Mouse (Mus musculus) embryo, embryonic 10.5 days (tissue): ENCODE results near the gene Jpt2.

Experiments used
- DNase-seq: peaks from one replicate; pipeline ENCODE4 v3.0.0-alpha.2; 2015; ENCODE audit warnings: low spot score

Jpt2 gene

GRCm38 (mm10) chr17:24907591-24907990, 52.9 kb downstream of the Jpt2 start:
- DNase-seq, result no peak

DNA sequence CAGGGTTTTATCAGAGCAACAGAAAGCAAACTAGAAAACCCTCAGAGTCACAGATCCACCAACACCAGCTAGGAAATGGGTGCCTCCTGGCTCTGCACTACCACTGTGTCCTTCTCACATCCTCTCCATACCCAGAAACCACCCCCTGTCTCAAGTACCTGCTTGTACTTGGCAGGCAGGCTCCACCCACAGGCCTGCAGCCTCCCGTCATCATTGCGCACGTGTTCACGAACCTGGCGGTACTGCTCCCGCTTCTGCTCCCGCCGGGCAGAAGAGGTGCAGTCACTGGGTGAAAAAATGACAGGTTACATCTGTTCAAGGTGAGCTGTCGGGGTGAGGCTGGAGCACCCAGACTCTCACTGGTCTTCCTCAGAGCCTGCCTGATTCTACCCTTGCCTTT, 56.7 kb downstream of the Jpt2 start:
- DNase-seq, result no peak

GRCm38 (mm10) chr17:24902671-24903474, 57.6 kb downstream of the Jpt2 start:
- DNase-seq, result peak; percentile 43

DNA sequence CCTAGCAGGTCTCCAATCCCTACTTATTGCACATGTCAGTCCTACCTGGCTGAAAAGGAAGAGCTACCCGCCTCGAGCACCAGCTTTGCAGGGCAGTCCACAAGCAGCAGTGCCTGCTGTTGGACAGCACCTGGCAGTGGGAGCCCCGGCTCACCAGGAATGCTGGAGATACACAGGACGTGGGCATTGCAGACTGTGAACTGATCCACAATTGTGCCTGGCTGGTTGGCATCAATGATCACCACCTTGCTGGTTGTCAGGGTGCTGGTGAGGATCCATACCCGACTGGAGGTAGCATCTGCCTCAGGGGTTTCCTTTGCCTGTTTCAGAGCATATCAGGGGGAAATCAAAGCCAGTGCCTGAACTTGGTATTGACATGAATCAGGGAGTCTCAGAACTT, 58.4 kb downstream of the Jpt2 start:
- no peak for DNase-seq

DNA sequence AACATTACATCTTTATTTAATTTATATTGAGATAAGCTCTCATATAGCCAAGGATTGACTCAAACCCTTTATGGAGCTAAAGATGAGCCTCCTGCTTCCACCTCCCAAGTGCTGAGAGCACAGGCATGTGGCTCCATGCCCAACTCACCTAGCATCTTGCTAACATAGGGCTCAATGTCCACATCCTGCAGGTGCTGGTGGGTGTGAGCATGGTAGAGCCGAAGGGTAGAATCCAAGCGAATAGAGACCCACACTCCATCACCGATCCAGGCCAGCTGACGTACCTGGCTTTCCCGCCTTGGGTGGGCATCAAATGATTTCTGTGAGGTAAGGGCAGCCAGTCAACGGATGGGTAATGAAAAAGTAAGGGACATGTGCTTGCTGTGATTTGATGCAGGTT, 60.5 kb downstream of the Jpt2 start:
- DNase-seq, result no peak

- DNase-seq, result no peak
Measured at GRCm38 (mm10) chr17:24899153-24899552, 61.3 kb downstream of the Jpt2 start.

- no peak for DNase-seq
Measured at GRCm38 (mm10) chr17:24898041-24898854, 62.2 kb downstream of the Jpt2 start.

- DNase-seq, result no peak
Measured at GRCm38 (mm10) chr17:24897600-24897999, 62.9 kb downstream of the Jpt2 start.

- no peak for DNase-seq
Measured at GRCm38 (mm10) chr17:24896993-24897269, 63.6 kb downstream of the Jpt2 start.

GRCm38 (mm10) chr17:24896241-24896992, 64.1 kb downstream of the Jpt2 start, which contains the start of gene Nme3:
Gene Nme3 (plus strand): TSS chr17:24896500.
- DNase-seq, result peak; percentile 84

DNA sequence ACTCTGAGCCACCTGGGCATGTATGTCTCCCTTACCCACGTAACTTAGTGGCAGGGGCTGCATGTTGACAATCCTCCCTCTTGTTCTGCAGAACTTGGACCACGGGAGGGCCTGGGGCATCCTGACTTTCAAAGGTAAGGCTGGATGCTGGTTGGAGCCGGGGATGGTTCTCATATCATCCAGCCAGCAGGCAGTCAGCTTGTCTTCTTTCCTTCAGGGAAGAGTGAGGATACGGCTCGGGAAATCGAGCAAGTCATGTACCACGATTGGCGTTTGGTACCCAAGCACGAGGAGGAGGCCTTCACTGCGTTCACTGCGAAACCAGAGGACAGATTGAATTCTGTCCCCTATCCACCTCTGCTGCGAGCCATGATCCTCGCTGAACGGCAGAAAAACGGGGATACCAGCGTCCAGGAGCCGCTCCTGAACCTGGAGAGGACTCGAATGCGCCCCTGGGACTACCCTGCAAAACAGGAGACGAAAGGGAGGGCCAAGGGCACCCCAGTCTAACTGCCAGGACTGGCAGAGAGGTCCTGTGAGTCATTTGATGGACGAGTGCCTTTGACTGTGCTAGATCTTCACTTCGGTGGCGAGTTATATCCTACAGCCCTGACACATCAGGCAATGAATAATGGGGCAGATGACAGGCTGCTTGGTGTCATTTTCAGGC, 64.8 kb downstream of the Jpt2 start:
- peak; percentile 8 for DNase-seq

GRCm38 (mm10) chr17:24894995-24895547, 65.4 kb downstream of the Jpt2 start, which contains the start of the genes Eme2 and Mrps34:
Gene Eme2 (minus strand): TSS chr17:24895087.
Gene Mrps34 (plus strand): TSS chr17:24895116.
- DNase-seq, result peak; percentile 94

- DNase-seq, result peak; percentile 16
Measured at GRCm38 (mm10) chr17:24894061-24894994, 66.2 kb downstream of the Jpt2 start.

DNA sequence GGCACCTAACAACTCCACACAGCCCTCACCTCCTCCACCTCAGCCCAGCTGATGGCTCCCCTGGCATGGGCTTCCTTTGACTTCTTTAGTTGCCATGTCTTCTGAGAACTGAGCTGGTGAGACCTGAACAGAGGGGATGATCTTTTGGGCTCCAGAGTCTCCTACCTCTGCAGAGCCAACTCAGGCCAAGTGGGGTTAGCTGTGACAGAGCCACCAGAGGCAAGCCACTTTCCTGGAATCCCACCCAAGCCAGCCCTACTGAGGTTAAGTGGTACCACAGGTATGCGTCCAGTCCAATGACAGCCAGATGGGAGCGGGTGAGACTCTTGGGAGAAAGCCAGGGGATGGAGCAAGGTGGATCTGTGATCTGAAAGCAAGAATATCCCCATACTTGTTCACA, 67.2 kb downstream of the Jpt2 start:
- no peak for DNase-seq

GRCm38 (mm10) chr17:24892785-24893184, 67.7 kb downstream of the Jpt2 start:
- DNase-seq, result no peak

- no peak for DNase-seq
Measured at GRCm38 (mm10) chr17:24891321-24891720, 69.2 kb downstream of the Jpt2 start.

GRCm38 (mm10) chr17:24890151-24891092, 70.1 kb downstream of the Jpt2 start:
- no peak for DNase-seq

GRCm38 (mm10) chr17:24888862-24889261, 71.6 kb downstream of the Jpt2 start:
- DNase-seq, result no peak
